ENCODE assay signal across 18 mouse cellular contexts in genomic region chr12:84525422-84525821, GRCm38 (mm10). TPM values are rescaled to one million over a fixed set of nuclear protein-coding genes. Genes with fewer than 3 reads are reported as not detected.
DNase-seq lines count a peak whose midpoint lies in the region; ATAC-seq lines count a peak whose summit lies in the region.
"Had no signal": no experiment of that assay in that cellular context is flagged by ENCODE, and none has a peak within 500 bp of the region (broad histone marks: within the 10 kb centered on the region; RNA-seq: fewer than 3 reads in every experiment).

No protein-coding gene starts in this region.

- peak; percentile 12; the same call in 1 of the 2 replicates for ATAC-seq in kidney, embryonic 16.5 days (ENCODE audit: low FRiP score, low TSS enrichment)
- ATAC-seq in CD4-positive, CD25-positive, alpha-beta regulatory T cell, adult 4 months: peak; percentile 87
- no peak for ATAC-seq in midbrain, embryonic 13.5 days
- ATAC-seq: midbrain, embryonic 16.5 days had no signal

- H3K9ac ChIP-seq in kidney, embryonic 16.5 days (replicated peaks; ENCODE audit: low read length): no peak overlapping the region
- no peak overlapping the region for H3K9ac ChIP-seq in midbrain, embryonic 13.5 days (replicated peaks)
- H3K9ac ChIP-seq: embryonic facial prominence, embryonic 15.5 days; heart, embryonic 15.5 days; hindbrain, embryonic 14.5 days; liver, embryonic 15.5 days; neural tube, embryonic 12.5 days had no signal

- H3K27me3 ChIP-seq in kidney, embryonic 16.5 days (ENCODE audit: insufficient read depth, low read length): no peaks in the 10 kb centered on the region
- H3K27me3 ChIP-seq in midbrain, embryonic 13.5 days: peaks cover 15% of the 10 kb centered on the region
- H3K27me3 ChIP-seq: embryonic facial prominence, embryonic 15.5 days; heart, embryonic 15.5 days; liver, embryonic 15.5 days had no signal

- H3K9me3 ChIP-seq in kidney, embryonic 16.5 days (ENCODE audit: low read length): no peaks in the 10 kb centered on the region
- no peaks in the 10 kb centered on the region for H3K9me3 ChIP-seq in midbrain, embryonic 13.5 days
- H3K9me3 ChIP-seq: embryonic facial prominence, embryonic 15.5 days; heart, embryonic 15.5 days; liver, embryonic 15.5 days; neural tube, embryonic 12.5 days had no signal

- WGBS in kidney, embryonic 16.5 days: 61% methylated on average over 12 of the region's 12 CpGs
- WGBS in midbrain, embryonic 13.5 days: 90% methylated on average over 12 of the region's 12 CpGs

- peaks cover 12% of the 10 kb centered on the region for H3K4me1 ChIP-seq in kidney, embryonic 16.5 days (ENCODE audit: insufficient read depth, low read length)
- peaks cover 18% of the 10 kb centered on the region; the same call in 1 of the 2 replicates for H3K4me1 ChIP-seq in midbrain, embryonic 13.5 days (replicated peaks)
- H3K4me1 ChIP-seq: heart, embryonic 15.5 days; liver, embryonic 15.5 days had no signal

- H3K4me3 ChIP-seq in kidney, embryonic 16.5 days (ENCODE audit: low read length): no peak overlapping the region
- H3K4me3 ChIP-seq in midbrain, embryonic 13.5 days (replicated peaks): no peak overlapping the region
- H3K4me3 ChIP-seq: embryonic facial prominence, embryonic 15.5 days; heart, embryonic 15.5 days; liver, embryonic 15.5 days; neural tube, embryonic 12.5 days had no signal

- no peak for DNase-seq in kidney, adult 18-20 months
- DNase-seq in ZHBTc4 (ENCODE audit: low read depth, low spot score): peak; percentile 30
- peak; percentile 58 for DNase-seq in naive thymus-derived CD4-positive, alpha-beta T cell, adult 2 months (ENCODE audit: low read depth)
- no peak for DNase-seq in right cerebral cortex, postnatal 10 days (ENCODE audit: low spot score in 2 of 2)
- DNase-seq: cerebellum, postnatal 36 days; gastrocnemius, postnatal 36 days; kidney, adult 9 months had no signal

- no peak overlapping the region for H3K4me2 ChIP-seq in kidney, embryonic 16.5 days (replicated peaks; ENCODE audit: low read depth, low read length)
- no peak overlapping the region for H3K4me2 ChIP-seq in midbrain, embryonic 13.5 days (replicated peaks)
- H3K4me2 ChIP-seq: embryonic facial prominence, embryonic 15.5 days; heart, embryonic 15.5 days; hindbrain, embryonic 14.5 days; liver, embryonic 15.5 days; neural tube, embryonic 12.5 days had no signal

- H3K27ac ChIP-seq in kidney, embryonic 16.5 days (ENCODE audit: low read length): no peak overlapping the region
- no peak overlapping the region for H3K27ac ChIP-seq in midbrain, embryonic 13.5 days
- H3K27ac ChIP-seq: embryonic facial prominence, embryonic 15.5 days; heart, embryonic 15.5 days; hindbrain, embryonic 14.5 days; liver, embryonic 15.5 days; macrophage; neural tube, embryonic 12.5 days had no signal

- H3K36me3 ChIP-seq in kidney, embryonic 16.5 days (ENCODE audit: insufficient read depth, low read length): no peaks in the 10 kb centered on the region
- H3K36me3 ChIP-seq in midbrain, embryonic 13.5 days: peaks cover 3% of the 10 kb centered on the region; the same call in 1 of the 2 replicates
- H3K36me3 ChIP-seq: heart, embryonic 15.5 days; neural tube, embryonic 12.5 days had no signal

RNA-seq across cellular contexts. Expression of gene Vsx2, which starts 44.1 kb away (rescaled TPM):
- not detected in 2 replicates for polyA plus RNA-seq in kidney, embryonic 16.5 days (2015; fragmentation: Nextera tagmentation; extraction: Ambion mirVana)
- not detected for polyA plus RNA-seq in CD4-positive, CD25-positive, alpha-beta regulatory T cell, adult 4 months (2017; shearing (Covaris generic))
- polyA plus RNA-seq in midbrain, embryonic 13.5 days (2015; fragmentation: Nextera tagmentation; extraction: Ambion mirVana): 2.2 and 3.0 TPM in 2 replicates
- polyA plus RNA-seq: heart, embryonic 15.5 days; liver, embryonic 15.5 days; macrophage; small intestine, adult 2 months had no signal

Comparison
In these comparisons a context has a peak if more than half of its experiments do, and no peak if none do; other contexts are left out.
1. DNase-seq: peak in ZHBTc4 (single experiment) and naive thymus-derived CD4-positive, alpha-beta T cell, adult 2 months (single experiment); none in kidney, adult 18-20 months (single experiment) and right cerebral cortex, postnatal 10 days (0 of 2).